Mouse (Mus musculus): Measurements from ENCODE around the gene Map1lc3a. TPM values are rescaled to one million over a fixed set of nuclear protein-coding genes. Genes with fewer than 3 reads are reported as not detected.

The Map1lc3a gene
- polyA plus RNA-seq (2014; fragmentation: Nextera tagmentation; extraction: Ambion mirVana), result 180 and 203 TPM in 2 replicates

GRCm38 (mm10) chr2:155276195-155276594, at the start of gene Map1lc3a:
Gene Map1lc3a, plus strand, starts transcription at chr2:155276297.
- no peaks in the 10 kb centered on the region for H3K9me3 ChIP-seq (ENCODE audit: control insufficient read depth, low read length)
- no peaks in the 10 kb centered on the region for H3K27me3 ChIP-seq (replicated peaks; ENCODE audit: control insufficient read depth, insufficient read depth, low read length)
- peak within 1 kb of the TSS; percentile 92 for H3K9ac ChIP-seq (ENCODE audit: low read length)
- peaks cover 8% of the 10 kb centered on the region; the same call in 1 of the 2 replicates for H3K4me1 ChIP-seq (replicated peaks; ENCODE audit: control insufficient read depth, insufficient read depth, low read length)
- DNase-seq (ENCODE audit: low spot score) (peak; percentile 99), ATAC-seq (replicated peaks; ENCODE audit: low FRiP score, low TSS enrichment, low read depth) (peak; percentile 95)
- H3K27ac ChIP-seq (ENCODE audit: low read depth), result peak within 1 kb of the TSS; percentile 85
- peaks cover 10% of the 10 kb centered on the region for H3K36me3 ChIP-seq (ENCODE audit: control insufficient read depth, insufficient read depth, low read length)
- peak within 1 kb of the TSS; percentile 69 for H3K4me2 ChIP-seq (ENCODE audit: low read length)
- 1% methylated on average over 47 of the region's 47 CpGs for WGBS
- peak within 1 kb of the TSS; percentile 97 for H3K4me3 ChIP-seq (ENCODE audit: low read depth, low read length)

- DNase-seq (ENCODE audit: low spot score) (peak; percentile 58), ATAC-seq (replicated peaks; ENCODE audit: low FRiP score, low TSS enrichment, low read depth) (peak; percentile 81)
- H3K4me3 ChIP-seq (ENCODE audit: low read depth, low read length), result peak overlapping the region; percentile 94
- no peaks in the 10 kb centered on the region for H3K27me3 ChIP-seq (replicated peaks; ENCODE audit: control insufficient read depth, insufficient read depth, low read length)
- no peaks in the 10 kb centered on the region for H3K36me3 ChIP-seq (ENCODE audit: control insufficient read depth, insufficient read depth, low read length)
- H3K4me1 ChIP-seq (replicated peaks; ENCODE audit: control insufficient read depth, insufficient read depth, low read length), result peaks cover 17% of the 10 kb centered on the region
- WGBS, result 6% methylated on average over 13 of the region's 13 CpGs
- peak overlapping the region; percentile 91 for H3K9ac ChIP-seq (ENCODE audit: low read length)
- peak overlapping the region; percentile 87 for H3K4me2 ChIP-seq (ENCODE audit: low read length)
- peak overlapping the region; percentile 90 for H3K27ac ChIP-seq (ENCODE audit: low read depth)
- no peaks in the 10 kb centered on the region for H3K9me3 ChIP-seq (ENCODE audit: control insufficient read depth, low read length)
Measured at GRCm38 (mm10) chr2:155235746-155236361, 40.2 kb upstream of the Map1lc3a start.

- Histone ChIP-seq H3K4me3 (ENCODE audit: low read depth, low read length) (peak within 1 kb of the TSS; percentile 94), H3K4me1 (replicated peaks; ENCODE audit: control insufficient read depth, insufficient read depth, low read length) (peaks cover 17% of the 10 kb centered on the region), H3K4me2 (ENCODE audit: low read length) (peak within 1 kb of the TSS; percentile 87), H3K27ac (ENCODE audit: low read depth) (peak within 1 kb of the TSS; percentile 90), H3K36me3 (ENCODE audit: control insufficient read depth, insufficient read depth, low read length) (0 out of 2 replicates have a peak, but pooled peaks cover 5% of the 10 kb centered on the region), H3K9ac (ENCODE audit: low read length) (peak within 1 kb of the TSS; percentile 91), H3K9me3 (ENCODE audit: control insufficient read depth, low read length) (no peaks in the 10 kb centered on the region), H3K27me3 (replicated peaks; ENCODE audit: control insufficient read depth, insufficient read depth, low read length) (no peaks in the 10 kb centered on the region)
- WGBS, result under 1% methylated on average over 50 of the region's 50 CpGs
- ATAC-seq (replicated peaks; ENCODE audit: low FRiP score, low TSS enrichment, low read depth), result peak; percentile 99
- peak; percentile 100 for DNase-seq (ENCODE audit: low spot score)
Measured at GRCm38 (mm10) chr2:155236362-155236992, 39.6 kb upstream of the Map1lc3a start, which contains the start of gene Dynlrb1. Gene Dynlrb1, plus strand, starts transcription at chr2:155236533.

- Histone ChIP-seq H3K36me3 (ENCODE audit: control insufficient read depth, insufficient read depth, low read length) (0 out of 2 replicates have a peak, but pooled peaks cover 5% of the 10 kb centered on the region), H3K4me2 (ENCODE audit: low read length) (peak overlapping the region; percentile 87), H3K9ac (ENCODE audit: low read length) (peak overlapping the region; percentile 91), H3K4me3 (ENCODE audit: low read depth, low read length) (peak overlapping the region; percentile 94), H3K4me1 (replicated peaks; ENCODE audit: control insufficient read depth, insufficient read depth, low read length) (peaks cover 17% of the 10 kb centered on the region), H3K27ac (ENCODE audit: low read depth) (peak overlapping the region; percentile 90; the same call in 1 of the 2 replicates), H3K9me3 (ENCODE audit: control insufficient read depth, low read length) (no peaks in the 10 kb centered on the region), H3K27me3 (replicated peaks; ENCODE audit: control insufficient read depth, insufficient read depth, low read length) (no peaks in the 10 kb centered on the region)
- no peak for DNase-seq (ENCODE audit: low spot score)
- WGBS, result 9% methylated on average over 4 of the region's 4 CpGs
- ATAC-seq (replicated peaks; ENCODE audit: low FRiP score, low TSS enrichment, low read depth), result no peak
Measured at GRCm38 (mm10) chr2:155237276-155237675, 38.8 kb upstream of the Map1lc3a start.

- Histone ChIP-seq H3K27ac (ENCODE audit: low read depth) (no peak overlapping the region), H3K4me3 (ENCODE audit: low read depth, low read length) (no peak overlapping the region), H3K36me3 (ENCODE audit: control insufficient read depth, insufficient read depth, low read length) (peaks cover 40% of the 10 kb centered on the region), H3K27me3 (replicated peaks; ENCODE audit: control insufficient read depth, insufficient read depth, low read length) (no peaks in the 10 kb centered on the region), H3K9ac (ENCODE audit: low read length) (no peak overlapping the region), H3K4me2 (ENCODE audit: low read length) (no peak overlapping the region), H3K4me1 (replicated peaks; ENCODE audit: control insufficient read depth, insufficient read depth, low read length) (peaks cover 17% of the 10 kb centered on the region), H3K9me3 (ENCODE audit: control insufficient read depth, low read length) (no peaks in the 10 kb centered on the region)
- 74% methylated on average over 4 of the region's 4 CpGs for WGBS
- no peak for ATAC-seq (replicated peaks; ENCODE audit: low FRiP score, low TSS enrichment, low read depth)
- DNase-seq (ENCODE audit: low spot score), result no peak
Measured at GRCm38 (mm10) chr2:155240915-155241314, 35.2 kb upstream of the Map1lc3a start.

GRCm38 (mm10) chr2:155242296-155242855, 33.7 kb upstream of the Map1lc3a start:
- Histone ChIP-seq H3K9me3 (ENCODE audit: control insufficient read depth, low read length) (no peaks in the 10 kb centered on the region), H3K9ac (ENCODE audit: low read length) (no peak overlapping the region), H3K4me2 (ENCODE audit: low read length) (no peak overlapping the region), H3K4me1 (replicated peaks; ENCODE audit: control insufficient read depth, insufficient read depth, low read length) (peaks cover 14% of the 10 kb centered on the region), H3K27me3 (replicated peaks; ENCODE audit: control insufficient read depth, insufficient read depth, low read length) (no peaks in the 10 kb centered on the region), H3K36me3 (ENCODE audit: control insufficient read depth, insufficient read depth, low read length) (peaks cover 51% of the 10 kb centered on the region), H3K4me3 (ENCODE audit: low read depth, low read length) (no peak overlapping the region), H3K27ac (ENCODE audit: low read depth) (no peak overlapping the region)
- DNase-seq (ENCODE audit: low spot score) (no peak), ATAC-seq (replicated peaks; ENCODE audit: low FRiP score, low TSS enrichment, low read depth) (no peak)
- WGBS, result 85% methylated on average over 7 of the region's 7 CpGs

- WGBS, result 92% methylated on average over 4 of the region's 4 CpGs
- Histone ChIP-seq H3K36me3 (ENCODE audit: control insufficient read depth, insufficient read depth, low read length) (peaks cover 87% of the 10 kb centered on the region), H3K27me3 (replicated peaks; ENCODE audit: control insufficient read depth, insufficient read depth, low read length) (no peaks in the 10 kb centered on the region), H3K4me3 (ENCODE audit: low read depth, low read length) (no peak overlapping the region), H3K4me2 (ENCODE audit: low read length) (no peak overlapping the region), H3K27ac (ENCODE audit: low read depth) (no peak overlapping the region), H3K9me3 (ENCODE audit: control insufficient read depth, low read length) (no peaks in the 10 kb centered on the region), H3K4me1 (replicated peaks; ENCODE audit: control insufficient read depth, insufficient read depth, low read length) (no peaks in the 10 kb centered on the region), H3K9ac (ENCODE audit: low read length) (no peak overlapping the region)
- DNase-seq (ENCODE audit: low spot score) (no peak), ATAC-seq (replicated peaks; ENCODE audit: low FRiP score, low TSS enrichment, low read depth) (no peak)
Measured at GRCm38 (mm10) chr2:155246231-155246630, 29.9 kb upstream of the Map1lc3a start.

- DNase-seq (ENCODE audit: low spot score) (no peak), ATAC-seq (replicated peaks; ENCODE audit: low FRiP score, low TSS enrichment, low read depth) (no peak)
- Histone ChIP-seq H3K9ac (ENCODE audit: low read length) (no peak overlapping the region), H3K36me3 (ENCODE audit: control insufficient read depth, insufficient read depth, low read length) (peaks cover 82% of the 10 kb centered on the region), H3K27ac (ENCODE audit: low read depth) (no peak overlapping the region), H3K9me3 (ENCODE audit: control insufficient read depth, low read length) (no peaks in the 10 kb centered on the region), H3K4me2 (ENCODE audit: low read length) (no peak overlapping the region), H3K4me3 (ENCODE audit: low read depth, low read length) (no peak overlapping the region), H3K27me3 (replicated peaks; ENCODE audit: control insufficient read depth, insufficient read depth, low read length) (no peaks in the 10 kb centered on the region), H3K4me1 (replicated peaks; ENCODE audit: control insufficient read depth, insufficient read depth, low read length) (no peaks in the 10 kb centered on the region)
- WGBS, result 97% methylated on average over 1 of the region's 1 CpGs
Measured at GRCm38 (mm10) chr2:155248206-155248605, 27.9 kb upstream of the Map1lc3a start.

All from intestine, embryonic 14.5 days (tissue).